Mouse (Mus musculus) liver, embryonic 13.5 days (tissue): ENCODE data around the gene Fer1l4. TPM values are rescaled to one million over a fixed set of nuclear protein-coding genes. Genes with fewer than 3 reads are reported as not detected.

Source experiments
- ATAC-seq: fragments of 200-750 bp; cut with Nextera tagmentation; 2 replicates; pipeline ENCODE4 v1.8.0; 2017; ENCODE audit warnings: low read depth, mild to moderate bottlenecking, moderate number of reproducible peaks, moderate library complexity
- DNase-seq: peaks from one replicate; pipeline ENCODE4 v3.0.0; 2022
- H3K27ac ChIP-seq: fragments of 300-500 bp; sonication (generic); 2 replicates; pipeline ENCODE4 v1.5.1; 2015; ENCODE audit warnings: moderate library complexity, mild to moderate bottlenecking, inconsistent platforms
- H3K27me3 ChIP-seq: fragments of 300-500 bp; sonication (generic); 2 replicates; pipeline ENCODE4 v1.6.1; 2015; ENCODE audit warnings: mild to moderate bottlenecking, inconsistent platforms
- H3K36me3 ChIP-seq: fragments of 300-500 bp; sonication (generic); 2 replicates; pipeline ENCODE4 v1.6.1; 2015; ENCODE audit warnings: mild to moderate bottlenecking, inconsistent platforms
- H3K4me1 ChIP-seq: fragments of 300-500 bp; sonication (generic); replicated peaks from 2 replicates; pipeline ENCODE4 v1.6.1; 2015; ENCODE audit warnings: inconsistent platforms
- H3K4me2 ChIP-seq: fragments of 300-500 bp; sonication (generic); 2 replicates; pipeline ENCODE4 v1.6.1; 2015; ENCODE audit warnings: inconsistent platforms, mild to moderate bottlenecking, moderate library complexity
- H3K4me3 ChIP-seq: fragments of 300-500 bp; sonication (generic); replicated peaks from 2 replicates; pipeline ENCODE4 v1.5.1; 2015; ENCODE audit warnings: mild to moderate bottlenecking, inconsistent platforms
- H3K9ac ChIP-seq: fragments of 300-500 bp; sonication (generic); 2 replicates; pipeline ENCODE4 v1.6.1; 2015; ENCODE audit warnings: mild to moderate bottlenecking, inconsistent platforms
- H3K9me3 ChIP-seq: fragments of 300-500 bp; sonication (generic); replicated peaks from 2 replicates; pipeline ENCODE4 v1.6.1; 2016; ENCODE audit warnings: inconsistent platforms
- WGBS: fragments of 180-500 bp; shearing (Covaris S2); methylation state at CpG from one replicate; pipeline ENCODE4 v1.1.7; 2015; ENCODE audit not compliant: insufficient replicate concordance; 5-methylcytosine and 5-hydroxymethylcytosine counted together
- polyA plus RNA-seq: library from polyadenylated mRNA; unstranded; fragments of >200 nt; fragmentation: Nextera tagmentation; extraction: Ambion mirVana; gene quantifications from 2 replicates; pipeline ENCODE4 v1.2.1, GENCODE M21; 2015

Fer1l4 gene
- polyA plus RNA-seq, result 0.06 TPM in 1 of 2 replicates, not detected in the other

DNA sequence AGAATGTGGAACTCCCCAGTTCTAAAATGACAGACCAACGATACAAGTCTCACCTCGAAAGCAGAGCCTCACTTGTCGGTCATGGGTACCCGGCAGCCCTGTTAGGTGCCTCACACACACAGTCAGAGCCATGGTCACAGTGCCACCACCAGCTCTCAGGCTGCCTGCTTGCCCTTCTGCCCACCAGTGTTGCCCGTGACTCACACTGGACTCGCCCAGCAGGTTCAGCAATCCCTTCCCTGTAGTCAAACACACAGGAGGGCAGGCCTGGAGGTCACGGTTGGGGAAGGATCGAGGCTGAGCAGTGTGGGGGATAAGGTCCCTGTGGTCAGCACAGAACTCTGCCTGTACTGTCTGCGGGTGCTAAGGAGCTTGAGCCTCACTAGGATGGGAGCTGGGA, at the start of gene Fer1l4:
Fer1l4 (minus strand) TSS at position 132 of the 400 bp plus-strand sequence.
- Histone ChIP-seq H3K27me3 (peaks cover 55% of the 10 kb centered on the region), H3K4me3 (no peak within 1 kb of the TSS), H3K9me3 (no peaks in the 10 kb centered on the region), H3K4me2 (no peak within 1 kb of the TSS), H3K36me3 (no peaks in the 10 kb centered on the region), H3K4me1 (no peaks in the 10 kb centered on the region; the same call in 1 of the 2 replicates), H3K27ac (no peak within 1 kb of the TSS), H3K9ac (no peak within 1 kb of the TSS)
- no peak for ATAC-seq
- 61% methylated on average over 9 of the region's 9 CpGs for WGBS
- DNase-seq, result no peak

GRCm38 (mm10) chr2:156091926-156092325, 39.2 kb upstream of the Fer1l4 start:
- 81% methylated on average over 5 of the region's 5 CpGs for WGBS
- H3K9ac ChIP-seq, result no peak overlapping the region
- ATAC-seq (no peak), DNase-seq (no peak)
- H3K27ac ChIP-seq, result no peak overlapping the region
- no peaks in the 10 kb centered on the region for H3K27me3 ChIP-seq
- no peak overlapping the region for H3K4me2 ChIP-seq
- no peak overlapping the region for H3K4me3 ChIP-seq
- H3K36me3 ChIP-seq, result peaks cover 32% of the 10 kb centered on the region
- H3K9me3 ChIP-seq, result no peaks in the 10 kb centered on the region
- H3K4me1 ChIP-seq, result no peaks in the 10 kb centered on the region; the same call in 1 of the 2 replicates

DNA sequence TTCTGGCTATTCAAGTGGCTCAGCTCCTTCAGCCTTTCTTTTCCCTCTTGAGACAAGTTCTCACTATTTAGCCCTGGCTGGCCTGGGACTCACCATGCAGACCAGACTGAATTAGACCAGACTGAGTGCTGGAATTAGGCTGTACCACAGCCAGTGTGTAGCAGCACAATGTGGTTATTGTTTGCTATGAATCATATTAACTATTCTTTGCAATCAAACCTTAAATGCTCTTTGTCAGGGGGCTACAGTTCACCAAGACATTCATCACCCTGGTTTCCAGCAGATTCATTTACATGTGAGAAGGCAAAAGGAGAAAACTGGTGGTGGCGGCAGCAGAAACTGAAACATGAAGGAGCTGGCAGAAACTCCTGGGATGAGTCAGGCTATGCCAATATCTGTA, 37.1 kb upstream of the Fer1l4 start:
- no peak overlapping the region for H3K27ac ChIP-seq
- H3K4me3 ChIP-seq, result no peak overlapping the region
- WGBS, result 93% methylated on average over 1 of the region's 1 CpGs
- no peak overlapping the region for H3K9ac ChIP-seq
- no peak overlapping the region for H3K4me2 ChIP-seq
- no peaks in the 10 kb centered on the region for H3K27me3 ChIP-seq
- H3K36me3 ChIP-seq, result peaks cover 13% of the 10 kb centered on the region
- DNase-seq, result no peak
- ATAC-seq, result no peak
- no peaks in the 10 kb centered on the region; the same call in 1 of the 2 replicates for H3K4me1 ChIP-seq
- no peaks in the 10 kb centered on the region for H3K9me3 ChIP-seq

- H3K36me3 ChIP-seq, result peaks cover 13% of the 10 kb centered on the region
- no peak overlapping the region for H3K4me3 ChIP-seq
- DNase-seq (no peak), ATAC-seq (no peak)
- no peaks in the 10 kb centered on the region for H3K9me3 ChIP-seq
- no peak overlapping the region for H3K27ac ChIP-seq
- H3K9ac ChIP-seq, result no peak overlapping the region
- H3K4me2 ChIP-seq, result no peak overlapping the region
- no peaks in the 10 kb centered on the region for H3K27me3 ChIP-seq
- H3K4me1 ChIP-seq, result peaks cover 10% of the 10 kb centered on the region
- 70% methylated on average over 7 of the region's 7 CpGs for WGBS
Measured at GRCm38 (mm10) chr2:156087391-156088110, 34.8 kb upstream of the Fer1l4 start.

DNA sequence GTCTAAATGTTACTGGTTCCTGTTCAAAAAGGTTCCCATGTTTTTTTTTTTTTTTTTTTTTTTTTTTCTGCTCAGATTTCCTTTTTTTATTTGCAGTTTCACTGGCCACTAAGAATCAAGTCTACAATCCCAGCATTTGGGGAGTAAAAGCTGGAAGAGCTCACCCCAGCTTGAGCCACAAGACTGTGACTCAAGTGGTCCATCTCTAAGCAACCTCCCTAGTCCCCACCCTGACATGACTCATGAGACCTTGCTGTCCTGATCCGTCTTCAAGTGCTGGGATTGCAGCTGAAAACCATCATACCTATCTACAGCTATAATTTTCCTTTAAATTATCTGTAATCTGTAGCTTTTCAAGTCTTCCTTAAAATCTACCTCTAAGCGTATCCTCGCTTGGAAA, 31.8 kb upstream of the Fer1l4 start:
- DNase-seq, result no peak
- no peaks in the 10 kb centered on the region for H3K27me3 ChIP-seq
- no peak overlapping the region for H3K9ac ChIP-seq
- peaks cover 2% of the 10 kb centered on the region for H3K36me3 ChIP-seq
- H3K4me1 ChIP-seq, result peaks cover 12% of the 10 kb centered on the region
- no peak for ATAC-seq
- no peak overlapping the region for H3K4me2 ChIP-seq
- no peak overlapping the region for H3K27ac ChIP-seq
- WGBS, result 81% methylated on average over 3 of the region's 3 CpGs
- H3K4me3 ChIP-seq, result no peak overlapping the region
- no peaks in the 10 kb centered on the region for H3K9me3 ChIP-seq

GRCm38 (mm10) chr2:156080391-156080790, 27.6 kb upstream of the Fer1l4 start:
- Histone ChIP-seq H3K4me1 (peaks cover 12% of the 10 kb centered on the region), H3K4me3 (no peak overlapping the region), H3K9me3 (no peaks in the 10 kb centered on the region), H3K4me2 (no peak overlapping the region), H3K27me3 (no peaks in the 10 kb centered on the region), H3K27ac (no peak overlapping the region), H3K9ac (no peak overlapping the region), H3K36me3 (peaks cover 38% of the 10 kb centered on the region)
- whole genome bisulfite sequencing, result 83% methylated on average over 7 of the region's 7 CpGs
- no peak for DNase-seq
- ATAC-seq, result no peak

- Histone ChIP-seq H3K27me3 (no peaks in the 10 kb centered on the region), H3K4me3 (no peak overlapping the region), H3K9ac (no peak overlapping the region), H3K4me2 (no peak overlapping the region), H3K9me3 (no peaks in the 10 kb centered on the region), H3K36me3 (peaks cover 45% of the 10 kb centered on the region), H3K27ac (no peak overlapping the region), H3K4me1 (peaks cover 12% of the 10 kb centered on the region)
- 64% methylated on average over 4 of the region's 4 CpGs for WGBS
- DNase-seq, result no peak
- no peak for ATAC-seq
Measured at GRCm38 (mm10) chr2:156079674-156080073, 26.9 kb upstream of the Fer1l4 start.

GRCm38 (mm10) chr2:156079183-156079560, 26.4 kb upstream of the Fer1l4 start:
- ATAC-seq, result no peak

DNA sequence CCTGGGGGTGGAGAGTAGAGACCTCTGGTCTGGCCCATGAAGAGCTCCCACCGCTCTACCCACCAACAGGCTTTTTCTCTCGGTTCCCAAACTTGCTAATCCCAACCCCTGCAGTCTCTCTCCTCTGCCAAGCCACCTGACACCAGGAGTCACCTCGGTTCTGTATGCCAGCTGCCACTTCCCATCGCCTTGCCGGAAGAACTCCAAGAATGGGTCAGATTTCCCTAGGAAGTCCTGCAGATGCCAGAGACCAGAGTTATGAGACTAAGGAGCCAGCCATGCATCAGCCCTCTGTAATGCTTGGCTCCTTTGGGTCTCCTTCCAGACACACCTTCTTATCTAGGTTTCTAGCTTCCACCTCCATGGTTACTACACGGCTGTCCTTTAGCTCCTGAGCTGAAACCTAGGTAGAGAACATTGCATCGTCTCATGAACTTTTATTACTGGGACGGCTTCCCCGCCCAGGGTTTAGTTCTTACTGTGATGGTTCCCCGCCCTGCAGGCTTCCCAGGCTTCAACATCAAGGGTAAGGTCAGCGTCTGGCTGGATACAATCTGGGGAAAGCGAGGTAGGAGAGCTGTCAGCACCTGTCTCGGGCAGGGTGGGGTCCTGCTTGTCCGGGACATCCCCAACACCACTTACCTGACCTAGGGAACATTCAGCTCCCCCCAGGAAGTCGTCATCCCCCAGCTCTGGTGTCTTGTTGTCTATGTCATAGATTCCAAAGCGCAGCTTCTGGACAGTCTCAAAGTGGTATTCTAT, 25.9 kb upstream of the Fer1l4 start:
- no peak for DNase-seq
- 88% methylated on average over 16 of the region's 16 CpGs for WGBS
- no peak overlapping the region for H3K4me3 ChIP-seq
- peaks cover 12% of the 10 kb centered on the region for H3K4me1 ChIP-seq
- H3K9me3 ChIP-seq, result no peaks in the 10 kb centered on the region
- H3K9ac ChIP-seq, result no peak overlapping the region
- ATAC-seq, result no peak
- H3K27ac ChIP-seq, result no peak overlapping the region
- H3K27me3 ChIP-seq, result no peaks in the 10 kb centered on the region
- no peak overlapping the region for H3K4me2 ChIP-seq
- H3K36me3 ChIP-seq, result peaks cover 56% of the 10 kb centered on the region

More at GRCm38 (mm10) chr2:156079183-156079560, 26.4 kb upstream of the Fer1l4 start:
- Histone ChIP-seq H3K27me3 (no peaks in the 10 kb centered on the region), H3K4me3 (no peak overlapping the region), H3K36me3 (peaks cover 50% of the 10 kb centered on the region), H3K4me1 (peaks cover 12% of the 10 kb centered on the region), H3K4me2 (no peak overlapping the region), H3K9ac (no peak overlapping the region), H3K9me3 (no peaks in the 10 kb centered on the region), H3K27ac (no peak overlapping the region)
- no peak for DNase-seq
- 79% methylated on average over 8 of the region's 8 CpGs for WGBS

- H3K36me3 ChIP-seq, result peaks cover 67% of the 10 kb centered on the region
- no peak for DNase-seq
- no peaks in the 10 kb centered on the region for H3K9me3 ChIP-seq
- H3K4me1 ChIP-seq, result peaks cover under 1% of the 10 kb centered on the region
- H3K4me3 ChIP-seq, result no peak overlapping the region
- H3K4me2 ChIP-seq, result no peak overlapping the region
- no peaks in the 10 kb centered on the region for H3K27me3 ChIP-seq
- H3K27ac ChIP-seq, result no peak overlapping the region
- no peak for ATAC-seq
- 72% methylated on average over 7 of the region's 7 CpGs for WGBS
- H3K9ac ChIP-seq, result no peak overlapping the region
Measured at GRCm38 (mm10) chr2:156077461-156077860, 24.7 kb upstream of the Fer1l4 start.

DNA sequence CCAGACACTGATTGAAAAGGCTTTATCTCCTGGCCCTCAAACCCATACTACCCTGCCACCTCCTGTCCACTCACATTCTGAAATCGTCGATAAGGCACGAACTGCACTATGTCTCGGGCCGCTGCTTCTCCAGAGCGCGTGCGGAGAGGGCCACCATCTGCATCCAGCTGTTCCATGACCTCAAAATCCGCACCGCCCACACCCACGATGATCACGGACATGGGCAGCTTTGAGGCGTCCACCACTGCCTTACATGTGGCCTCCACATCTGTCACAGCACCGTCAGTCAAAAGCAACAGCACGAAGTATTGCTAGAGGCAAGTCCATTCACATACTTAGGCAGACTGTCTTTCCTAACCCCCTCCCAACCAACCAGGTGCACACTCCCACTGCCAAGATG, 21.0 kb upstream of the Fer1l4 start:
- H3K9me3 ChIP-seq, result no peaks in the 10 kb centered on the region
- no peak for ATAC-seq
- H3K4me3 ChIP-seq, result no peak overlapping the region
- H3K27ac ChIP-seq, result no peak overlapping the region
- no peak for DNase-seq
- no peaks in the 10 kb centered on the region for H3K4me1 ChIP-seq
- no peak overlapping the region for H3K9ac ChIP-seq
- peaks cover 95% of the 10 kb centered on the region for H3K36me3 ChIP-seq
- H3K27me3 ChIP-seq, result no peaks in the 10 kb centered on the region
- WGBS, result 96% methylated on average over 15 of the region's 15 CpGs
- H3K4me2 ChIP-seq, result no peak overlapping the region
